Mouse (Mus musculus) CH12.LX (cell line): ENCODE data around the gene Zfp664. TPM values are rescaled to one million over a fixed set of nuclear protein-coding genes. Genes with fewer than 3 reads are reported as not detected.
A peak's percentile ranks its signal among the peaks of the same experiment; 100 is the strongest.

ENCODE experiments used
- DNase-seq: peaks from one replicate; pipeline ENCODE4 v3.0.0-alpha.2; 2013; ENCODE audit errors: extremely low read depth
- H3K27ac ChIP-seq: 2 replicates; pipeline ENCODE4 v1.5.1; 2012; ENCODE audit warnings: low read depth, mild to moderate bottlenecking, control low read depth, moderate library complexity; ENCODE audit not compliant: insufficient read depth
- H3K27me3 ChIP-seq: replicated peaks from 2 replicates; pipeline ENCODE3; 2012; ENCODE audit warnings: inconsistent platforms
- H3K36me3 ChIP-seq, 2 experiments: replicated peaks in 1 of 2; 2 replicates each; pipeline versions ENCODE3 to v1.6.1; 2012; ENCODE audit warnings: inconsistent platforms in 1 of 2, low read length in 1 of 2, mild to moderate bottlenecking in 1 of 2, mixed read lengths in 1 of 2, moderate library complexity in 1 of 2; ENCODE audit not compliant: control insufficient read depth in 1 of 2, insufficient read depth in 1 of 2
- H3K4me1 ChIP-seq, 2 experiments: 2 replicates each; pipeline ENCODE4 v1.6.1; 2012; ENCODE audit warnings: inconsistent platforms in 1 of 2, moderate library complexity in 1 of 2; ENCODE audit not compliant: insufficient read depth in 2 of 2, control insufficient read depth in 1 of 2
- H3K4me2 ChIP-seq: 2 replicates; pipeline ENCODE4 v1.6.1; 2012; ENCODE audit warnings: low read depth, mild to moderate bottlenecking, control low read depth; ENCODE audit not compliant: poor library complexity, insufficient read depth, severe bottlenecking
- H3K4me3 ChIP-seq, 3 experiments: fragments of 150-350 bp in 1 of 3; sonication (generic) in 1 of 3; replicated peaks in 1 of 3; 2 replicates each; pipeline versions ENCODE3 to v1.5.1; 2011 to 2012; ENCODE audit warnings: low read depth in 2 of 3, low read length in 2 of 3, mild to moderate bottlenecking in 2 of 3, moderate library complexity in 2 of 3, control low read depth in 1 of 3, improper control_type of control experiment in 1 of 3, inconsistent platforms in 1 of 3, mixed read lengths in 1 of 3; ENCODE audit not compliant: poor library complexity in 1 of 3
- H3K79me2 ChIP-seq: replicated peaks from 2 replicates; pipeline ENCODE4 v1.6.1; 2012; ENCODE audit warnings: mild to moderate bottlenecking, moderate library complexity; ENCODE audit not compliant: control insufficient read depth, poor library complexity, insufficient read depth, severe bottlenecking; ENCODE audit errors: extremely low read depth
- H3K9ac ChIP-seq: 2 replicates; pipeline ENCODE4 v1.6.1; 2012; ENCODE audit warnings: low read depth, mild to moderate bottlenecking, control low read depth, moderate library complexity; ENCODE audit not compliant: insufficient read depth
- H3K9me3 ChIP-seq: replicated peaks from 2 replicates; pipeline ENCODE3; 2012; ENCODE audit warnings: low read length, inconsistent platforms, mixed read lengths
- BHLHE40 ChIP-seq: IDR thresholded peaks from 2 replicates; pipeline ENCODE4 v1.6.1; 2011; ENCODE audit warnings: mild to moderate bottlenecking, low read depth, low read length, improper control_type of control experiment
- CHD1 ChIP-seq: IDR thresholded peaks from 2 replicates; pipeline ENCODE4 v1.6.1; 2012; ENCODE audit warnings: low read depth, low read length, improper control_type of control experiment, inconsistent platforms
- CHD2 ChIP-seq: IDR thresholded peaks from 2 replicates; pipeline ENCODE4 v1.6.1; 2011; ENCODE audit warnings: low read length, improper control_type of control experiment
- CTCF ChIP-seq, 2 experiments: IDR thresholded peaks in 1 of 2; conservative IDR thresholded peaks in 1 of 2; 2 replicates each; pipeline ENCODE4 v1.5.1; 2011 to 2012; ENCODE audit warnings: low read depth in 2 of 2, low read length in 2 of 2, improper control_type of control experiment in 1 of 2, inconsistent platforms in 1 of 2, mild to moderate bottlenecking in 1 of 2, moderate library complexity in 1 of 2
- ELF1 ChIP-seq: IDR thresholded peaks from 2 replicates; pipeline ENCODE4 v1.6.1; 2014; ENCODE audit warnings: low read depth, mild to moderate bottlenecking, inconsistent platforms, low read length, improper control_type of control experiment
- GABPA ChIP-seq: IDR thresholded peaks from 2 replicates; pipeline ENCODE4 v1.6.1; 2012; ENCODE audit warnings: low read depth, low read length, improper control_type of control experiment, inconsistent platforms; ENCODE audit not compliant: insufficient replicate concordance
- KAT2A ChIP-seq: IDR thresholded peaks from 2 replicates; pipeline ENCODE4 v1.6.1; 2012; ENCODE audit warnings: low read length, improper control_type of control experiment, inconsistent platforms; ENCODE audit not compliant: insufficient replicate concordance
- MAZ ChIP-seq: IDR thresholded peaks from 2 replicates; pipeline ENCODE4 v1.6.1; 2012; ENCODE audit warnings: low read depth, mild to moderate bottlenecking, inconsistent platforms, low read length, improper control_type of control experiment, moderate library complexity
- MEF2A ChIP-seq: IDR thresholded peaks from 2 replicates; pipeline ENCODE4 v1.6.1; 2014; ENCODE audit warnings: low read depth, mild to moderate bottlenecking, inconsistent platforms, low read length, improper control_type of control experiment, borderline replicate concordance
- NELFE ChIP-seq: IDR thresholded peaks from 2 replicates; pipeline ENCODE4 v1.6.1; 2011; ENCODE audit warnings: low read depth, low read length, improper control_type of control experiment
- POLR2A ChIP-seq: IDR thresholded peaks from 2 replicates; pipeline ENCODE4 v1.6.1; 2011; ENCODE audit warnings: low read depth, mild to moderate bottlenecking, improper control_type of control experiment, low read length
- RAD21 ChIP-seq: IDR thresholded peaks from 2 replicates; pipeline ENCODE4 v1.6.1; 2011; ENCODE audit warnings: low read depth, mild to moderate bottlenecking, low read length, improper control_type of control experiment, moderate library complexity
- SIN3A ChIP-seq: IDR thresholded peaks from 2 replicates; pipeline ENCODE4 v1.6.1; 2012; ENCODE audit warnings: low read length, improper control_type of control experiment, inconsistent platforms
- SMC3 ChIP-seq: IDR thresholded peaks from 2 replicates; pipeline ENCODE4 v1.6.1; 2011; ENCODE audit warnings: low read depth, low read length, improper control_type of control experiment
- TBP ChIP-seq: conservative IDR thresholded peaks from 2 replicates; pipeline ENCODE4 v1.6.1; 2011; ENCODE audit warnings: low read depth, low read length, improper control_type of control experiment
- TCF12 ChIP-seq: IDR thresholded peaks from 2 replicates; pipeline ENCODE4 v1.6.1; 2014; ENCODE audit warnings: low read depth, mild to moderate bottlenecking, inconsistent platforms, low read length, improper control_type of control experiment
- USF2 ChIP-seq: conservative IDR thresholded peaks from 2 replicates; pipeline ENCODE4 v1.6.1; 2011; ENCODE audit warnings: low read depth, low read length, improper control_type of control experiment
- ZNF384 ChIP-seq: IDR thresholded peaks from 2 replicates; pipeline ENCODE4 v1.6.1; 2012; ENCODE audit warnings: low read depth, low read length, improper control_type of control experiment, inconsistent platforms
- dilution Hi-C: fragments of 300-500 bp; cut with MboI; formaldehyde crosslinking; loops from 2 replicates; pipeline ENCODE4 v1.14.3; 2020; ENCODE audit warnings: low sequenced_read_pairs; ENCODE audit not compliant: extremely low pct_unique_long_range_greater_than_20kb, extremely low pct_ligation_motif_present
- in situ Hi-C: fragments of 300-500 bp; cut with MboI; formaldehyde crosslinking; loops from 3 replicates; pipeline ENCODE4 v1.14.3; 2019; ENCODE audit warnings: low sequenced_read_pairs, low pct_ligation_motif_present, low pct_unique_long_range_greater_than_20kb, mixed read lengths
- polyA plus RNA-seq: library from polyadenylated mRNA; unstranded; fragments of >175 nt; gene quantifications from 2 replicates; pipeline ENCODE4 v1.2.1, GENCODE M21; 2012; ENCODE audit warnings: low read depth; ENCODE audit not compliant: insufficient read length
- total RNA-seq, 2 experiments: library from RNA; depleted of rRNA; stranded (reverse); fragments of 300-350 nt in 1 of 2; fragments of >200 nt in 1 of 2; gene quantifications; 2 replicates each; pipeline ENCODE4 v1.2.3; 2012 to 2014

The Zfp664 gene
- total and polyA plus RNA-seq, 3 experiments = 7.4 to 14.3 (median 12.3) TPM

GRCm38 (mm10) chr5:124943181-124943792 lies 80.8 kb downstream of the Zfp664 start:
- Histone ChIP-seq H3K36me3 (no peaks in the 10 kb centered on the region), H3K9me3 (peaks cover 6% of the 10 kb centered on the region), H3K4me1 (peaks cover 3 to 5% of the 10 kb centered on the region in 2 experiments; a peak in 1 of 4 replicates), H3K4me2 (no peak overlapping the region), H3K4me3 (no peak overlapping the region), H3K27ac (no peak overlapping the region), H3K79me2 (no peaks in the 10 kb centered on the region), H3K9ac (no peak overlapping the region), H3K27me3 (no peaks in the 10 kb centered on the region)
- in situ Hi-C loops = no loop called here
- TF ChIP-seq USF2 = no peak
- no peak for TF ChIP-seq MAZ
- no peak for TF ChIP-seq BHLHE40
- TF ChIP-seq TCF12 = no peak
- TF ChIP-seq CHD1 = no peak
- no peak for TF ChIP-seq SIN3A
- TF ChIP-seq MEF2A = no peak
- TF ChIP-seq KAT2A = no peak
- no peak for TF ChIP-seq GABPA
- TF ChIP-seq POLR2A = no peak
- no peak for TF ChIP-seq ELF1
- no peak for TF ChIP-seq NELFE
- dilution Hi-C loops = no loop called here
- DNase-seq = no peak

GRCm38 (mm10) chr5:124943793-124944383 lies 81.4 kb downstream of the Zfp664 start:
- H3K27ac ChIP-seq = no peak overlapping the region
- peaks cover 3 to 5% of the 10 kb centered on the region in 2 experiments; a peak in 1 of 4 replicates for H3K4me1 ChIP-seq
- in situ Hi-C loops (no loop called here), dilution Hi-C loops (no loop called here)
- no peaks in the 10 kb centered on the region for H3K27me3 ChIP-seq
- DNase-seq = peak; percentile 12
- H3K4me2 ChIP-seq = no peak overlapping the region
- H3K9ac ChIP-seq = no peak overlapping the region
- H3K36me3 ChIP-seq = no peaks in the 10 kb centered on the region
- no peak for TF ChIP-seq CHD2
- TF ChIP-seq SMC3 = peak; percentile 63
- no peak for TF ChIP-seq ZNF384
- no peak for TF ChIP-seq TBP
- TF ChIP-seq CTCF (conservative IDR thresholded peaks at IDR 0.05 in 1 of 2, IDR thresholded peaks at IDR 0.05 in 1 of 2; ENCODE audit: low read depth in 2 of 2, low read length in 2 of 2) = peak; percentile 19 to 71; a peak in 2 of 4 replicates
- peak; percentile 49 for TF ChIP-seq RAD21
- TF ChIP-seq POLR2A = no peak
- 0 out of 2 replicates have a peak, but pooled peaks have one; percentile 30 for TF ChIP-seq ELF1
- peaks cover 6% of the 10 kb centered on the region for H3K9me3 ChIP-seq
- no peaks in the 10 kb centered on the region for H3K79me2 ChIP-seq
- no peak overlapping the region for H3K4me3 ChIP-seq
